Mouse (Mus musculus) CH12.LX (cell line): Measurements from ENCODE around the gene Bcl2l11. TPM values are rescaled to one million over a fixed set of nuclear protein-coding genes. Genes with fewer than 3 reads are reported as not detected.

ENCODE experiments used
- DNase-seq: peaks from one replicate; pipeline ENCODE4 v3.0.0-alpha.2; 2013; ENCODE audit errors: extremely low read depth
- H3K27ac ChIP-seq: 2 replicates; pipeline ENCODE4 v1.5.1; 2012; ENCODE audit warnings: low read depth, mild to moderate bottlenecking, control low read depth, moderate library complexity; ENCODE audit not compliant: insufficient read depth
- H3K27me3 ChIP-seq: replicated peaks from 2 replicates; pipeline ENCODE3; 2012; ENCODE audit warnings: inconsistent platforms
- H3K36me3 ChIP-seq, 2 experiments: replicated peaks in 1 of 2; 2 replicates each; pipeline versions ENCODE3 to v1.6.1; 2012; ENCODE audit warnings: inconsistent platforms in 1 of 2, low read length in 1 of 2, mild to moderate bottlenecking in 1 of 2, mixed read lengths in 1 of 2, moderate library complexity in 1 of 2; ENCODE audit not compliant: control insufficient read depth in 1 of 2, insufficient read depth in 1 of 2
- H3K4me1 ChIP-seq, 2 experiments: 2 replicates each; pipeline ENCODE4 v1.6.1; 2012; ENCODE audit warnings: inconsistent platforms in 1 of 2, moderate library complexity in 1 of 2; ENCODE audit not compliant: insufficient read depth in 2 of 2, control insufficient read depth in 1 of 2
- H3K4me2 ChIP-seq: 2 replicates; pipeline ENCODE4 v1.6.1; 2012; ENCODE audit warnings: low read depth, mild to moderate bottlenecking, control low read depth; ENCODE audit not compliant: poor library complexity, insufficient read depth, severe bottlenecking
- H3K4me3 ChIP-seq, 3 experiments: fragments of 150-350 bp in 1 of 3; sonication (generic) in 1 of 3; replicated peaks in 1 of 3; 2 replicates each; pipeline versions ENCODE3 to v1.5.1; 2011 to 2012; ENCODE audit warnings: low read depth in 2 of 3, low read length in 2 of 3, mild to moderate bottlenecking in 2 of 3, moderate library complexity in 2 of 3, control low read depth in 1 of 3, improper control_type of control experiment in 1 of 3, inconsistent platforms in 1 of 3, mixed read lengths in 1 of 3; ENCODE audit not compliant: poor library complexity in 1 of 3
- H3K79me2 ChIP-seq: replicated peaks from 2 replicates; pipeline ENCODE4 v1.6.1; 2012; ENCODE audit warnings: mild to moderate bottlenecking, moderate library complexity; ENCODE audit not compliant: control insufficient read depth, poor library complexity, insufficient read depth, severe bottlenecking; ENCODE audit errors: extremely low read depth
- H3K9ac ChIP-seq: 2 replicates; pipeline ENCODE4 v1.6.1; 2012; ENCODE audit warnings: low read depth, mild to moderate bottlenecking, control low read depth, moderate library complexity; ENCODE audit not compliant: insufficient read depth
- H3K9me3 ChIP-seq: replicated peaks from 2 replicates; pipeline ENCODE3; 2012; ENCODE audit warnings: low read length, inconsistent platforms, mixed read lengths
- BHLHE40 ChIP-seq: IDR thresholded peaks from 2 replicates; pipeline ENCODE4 v1.6.1; 2011; ENCODE audit warnings: mild to moderate bottlenecking, low read depth, low read length, improper control_type of control experiment
- CHD1 ChIP-seq: IDR thresholded peaks from 2 replicates; pipeline ENCODE4 v1.6.1; 2012; ENCODE audit warnings: low read depth, low read length, improper control_type of control experiment, inconsistent platforms
- CHD2 ChIP-seq: IDR thresholded peaks from 2 replicates; pipeline ENCODE4 v1.6.1; 2011; ENCODE audit warnings: low read length, improper control_type of control experiment
- CTCF ChIP-seq, 2 experiments: IDR thresholded peaks in 1 of 2; conservative IDR thresholded peaks in 1 of 2; 2 replicates each; pipeline ENCODE4 v1.5.1; 2011 to 2012; ENCODE audit warnings: low read depth in 2 of 2, low read length in 2 of 2, improper control_type of control experiment in 1 of 2, inconsistent platforms in 1 of 2, mild to moderate bottlenecking in 1 of 2, moderate library complexity in 1 of 2
- ELF1 ChIP-seq: IDR thresholded peaks from 2 replicates; pipeline ENCODE4 v1.6.1; 2014; ENCODE audit warnings: low read depth, mild to moderate bottlenecking, inconsistent platforms, low read length, improper control_type of control experiment
- EP300 ChIP-seq: IDR thresholded peaks from 2 replicates; pipeline ENCODE4 v1.6.1; 2011; ENCODE audit warnings: low read length, improper control_type of control experiment
- ETS1 ChIP-seq: conservative IDR thresholded peaks from 2 replicates; pipeline ENCODE4 v1.6.1; 2012; ENCODE audit warnings: low read depth, mild to moderate bottlenecking, inconsistent platforms, low read length, improper control_type of control experiment, moderate library complexity
- GABPA ChIP-seq: IDR thresholded peaks from 2 replicates; pipeline ENCODE4 v1.6.1; 2012; ENCODE audit warnings: low read depth, low read length, improper control_type of control experiment, inconsistent platforms; ENCODE audit not compliant: insufficient replicate concordance
- HCFC1 ChIP-seq: IDR thresholded peaks from 2 replicates; pipeline ENCODE4 v1.6.1; 2012; ENCODE audit warnings: low read depth, mild to moderate bottlenecking, inconsistent platforms, low read length, improper control_type of control experiment
- IRF4 ChIP-seq: IDR thresholded peaks from 2 replicates; pipeline ENCODE4 v1.6.1; 2014; ENCODE audit warnings: low read depth, mild to moderate bottlenecking, inconsistent platforms, low read length, improper control_type of control experiment
- JUN ChIP-seq: IDR thresholded peaks from 2 replicates; pipeline ENCODE4 v1.6.1; 2011; ENCODE audit warnings: low read depth, mild to moderate bottlenecking, low read length, improper control_type of control experiment, moderate library complexity; ENCODE audit not compliant: insufficient read depth
- JUND ChIP-seq: conservative IDR thresholded peaks from 2 replicates; pipeline ENCODE4 v1.6.1; 2011; ENCODE audit warnings: low read depth, low read length, improper control_type of control experiment
- KAT2A ChIP-seq: IDR thresholded peaks from 2 replicates; pipeline ENCODE4 v1.6.1; 2012; ENCODE audit warnings: low read length, improper control_type of control experiment, inconsistent platforms; ENCODE audit not compliant: insufficient replicate concordance
- MAFK ChIP-seq: IDR thresholded peaks from 2 replicates; pipeline ENCODE4 v1.6.1; 2011; ENCODE audit warnings: low read length, improper control_type of control experiment; ENCODE audit not compliant: insufficient replicate concordance
- MAX ChIP-seq: IDR thresholded peaks from 2 replicates; pipeline ENCODE4 v1.6.1; 2011; ENCODE audit warnings: low read length, improper control_type of control experiment
- MAZ ChIP-seq: IDR thresholded peaks from 2 replicates; pipeline ENCODE4 v1.6.1; 2012; ENCODE audit warnings: low read depth, mild to moderate bottlenecking, inconsistent platforms, low read length, improper control_type of control experiment, moderate library complexity
- MEF2A ChIP-seq: IDR thresholded peaks from 2 replicates; pipeline ENCODE4 v1.6.1; 2014; ENCODE audit warnings: low read depth, mild to moderate bottlenecking, inconsistent platforms, low read length, improper control_type of control experiment, borderline replicate concordance
- MXI1 ChIP-seq: IDR thresholded peaks from 2 replicates; pipeline ENCODE4 v1.6.1; 2011; ENCODE audit warnings: mild to moderate bottlenecking, low read depth, low read length, improper control_type of control experiment
- MYC ChIP-seq: IDR thresholded peaks from 2 replicates; pipeline ENCODE4 v1.6.1; 2011; ENCODE audit warnings: low read depth, mild to moderate bottlenecking, improper control_type of control experiment, low read length
- NELFE ChIP-seq: IDR thresholded peaks from 2 replicates; pipeline ENCODE4 v1.6.1; 2011; ENCODE audit warnings: low read depth, low read length, improper control_type of control experiment
- NRF1 ChIP-seq: IDR thresholded peaks from 2 replicates; pipeline ENCODE4 v1.6.1; 2014; ENCODE audit warnings: low read depth, mild to moderate bottlenecking, inconsistent platforms, low read length, improper control_type of control experiment, moderate library complexity
- PAX5 ChIP-seq: IDR thresholded peaks from 2 replicates; pipeline ENCODE4 v1.6.1; 2012; ENCODE audit warnings: low read length, inconsistent platforms, mixed read lengths
- POLR2A ChIP-seq: IDR thresholded peaks from 2 replicates; pipeline ENCODE4 v1.6.1; 2011; ENCODE audit warnings: low read depth, mild to moderate bottlenecking, improper control_type of control experiment, low read length
- POLR2AphosphoS2 ChIP-seq: IDR thresholded peaks from 2 replicates; pipeline ENCODE4 v1.6.1; 2011; ENCODE audit warnings: low read depth, low read length, improper control_type of control experiment
- RAD21 ChIP-seq: IDR thresholded peaks from 2 replicates; pipeline ENCODE4 v1.6.1; 2011; ENCODE audit warnings: low read depth, mild to moderate bottlenecking, low read length, improper control_type of control experiment, moderate library complexity
- RCOR1 ChIP-seq: conservative IDR thresholded peaks from 2 replicates; pipeline ENCODE4 v1.6.1; 2012; ENCODE audit warnings: low read depth, mild to moderate bottlenecking, inconsistent platforms, low read length, improper control_type of control experiment
- SIN3A ChIP-seq: IDR thresholded peaks from 2 replicates; pipeline ENCODE4 v1.6.1; 2012; ENCODE audit warnings: low read length, improper control_type of control experiment, inconsistent platforms
- SMC3 ChIP-seq: IDR thresholded peaks from 2 replicates; pipeline ENCODE4 v1.6.1; 2011; ENCODE audit warnings: low read depth, low read length, improper control_type of control experiment
- TBP ChIP-seq: conservative IDR thresholded peaks from 2 replicates; pipeline ENCODE4 v1.6.1; 2011; ENCODE audit warnings: low read depth, low read length, improper control_type of control experiment
- TCF12 ChIP-seq: IDR thresholded peaks from 2 replicates; pipeline ENCODE4 v1.6.1; 2014; ENCODE audit warnings: low read depth, mild to moderate bottlenecking, inconsistent platforms, low read length, improper control_type of control experiment
- UBTF ChIP-seq: IDR thresholded peaks from 2 replicates; pipeline ENCODE4 v1.6.1; 2012; ENCODE audit warnings: low read depth, mild to moderate bottlenecking, inconsistent platforms, low read length, improper control_type of control experiment, moderate library complexity
- USF1 ChIP-seq: IDR thresholded peaks from 2 replicates; pipeline ENCODE4 v1.6.1; 2014; ENCODE audit warnings: low read depth, mild to moderate bottlenecking, inconsistent platforms, low read length, improper control_type of control experiment
- USF2 ChIP-seq: conservative IDR thresholded peaks from 2 replicates; pipeline ENCODE4 v1.6.1; 2011; ENCODE audit warnings: low read depth, low read length, improper control_type of control experiment
- ZC3H11A ChIP-seq: IDR thresholded peaks from 2 replicates; pipeline ENCODE4 v1.6.1; 2012; ENCODE audit warnings: low read depth, mild to moderate bottlenecking, inconsistent platforms, low read length, improper control_type of control experiment
- ZKSCAN1 ChIP-seq: IDR thresholded peaks from 2 replicates; pipeline ENCODE4 v1.6.1; 2012; ENCODE audit warnings: low read depth, inconsistent platforms, low read length, improper control_type of control experiment, borderline replicate concordance
- ZMIZ1 ChIP-seq: IDR thresholded peaks from 2 replicates; pipeline ENCODE4 v1.6.1; 2012; ENCODE audit warnings: low read depth, mild to moderate bottlenecking, inconsistent platforms, low read length, improper control_type of control experiment
- ZNF384 ChIP-seq: IDR thresholded peaks from 2 replicates; pipeline ENCODE4 v1.6.1; 2012; ENCODE audit warnings: low read depth, low read length, improper control_type of control experiment, inconsistent platforms
- dilution Hi-C: fragments of 300-500 bp; cut with MboI; formaldehyde crosslinking; loops from 2 replicates; pipeline ENCODE4 v1.14.3; 2020; ENCODE audit warnings: low sequenced_read_pairs; ENCODE audit not compliant: extremely low pct_unique_long_range_greater_than_20kb, extremely low pct_ligation_motif_present
- in situ Hi-C: fragments of 300-500 bp; cut with MboI; formaldehyde crosslinking; loops from 3 replicates; pipeline ENCODE4 v1.14.3; 2019; ENCODE audit warnings: low sequenced_read_pairs, low pct_ligation_motif_present, low pct_unique_long_range_greater_than_20kb, mixed read lengths
- polyA plus RNA-seq: library from polyadenylated mRNA; unstranded; fragments of >175 nt; gene quantifications from 2 replicates; pipeline ENCODE4 v1.2.1, GENCODE M21; 2012; ENCODE audit warnings: low read depth; ENCODE audit not compliant: insufficient read length
- total RNA-seq, 2 experiments: library from RNA; depleted of rRNA; stranded (reverse); fragments of 300-350 nt in 1 of 2; fragments of >200 nt in 1 of 2; gene quantifications; 2 replicates each; pipeline ENCODE4 v1.2.3; 2012 to 2014

The Bcl2l11 gene
- total RNA-seq (2012; rRNA removed), result 7.8 and 9.9 TPM in 2 replicates
- total RNA-seq (2014; rRNA removed), result 10.2 and 11.6 TPM in 2 replicates
- polyA plus RNA-seq, result 18.4 and 24.6 TPM in 2 replicates

- H3K79me2 ChIP-seq, result no peaks in the 10 kb centered on the region
- H3K4me1 ChIP-seq, result peaks cover 0 to 20% of the 10 kb centered on the region in 2 experiments; a peak in 2 of 4 replicates
- H3K36me3 ChIP-seq, result peaks cover 6 to 25% of the 10 kb centered on the region in 2 experiments
- peak within 1 kb of the TSS; percentile 62 for H3K9ac ChIP-seq
- dilution Hi-C loops (no loop called here), in situ Hi-C loops (no loop called here)
- no peaks in the 10 kb centered on the region for H3K27me3 ChIP-seq
- peak within 1 kb of the TSS; percentile 49 for H3K27ac ChIP-seq
- H3K4me2 ChIP-seq, result peak within 1 kb of the TSS; percentile 58
- peaks cover 13% of the 10 kb centered on the region for H3K9me3 ChIP-seq
- H3K4me3 ChIP-seq, result peak within 1 kb of the TSS; percentile 79 to 86 (median 83)
- DNase-seq, result peak; percentile 91
- TF ChIP-seq MAZ, result peak; percentile 91; the same call in 1 of the 2 replicates
- TF ChIP-seq CHD1, result no peak
- TF ChIP-seq ETS1, result peak; percentile 49
- TF ChIP-seq RAD21, result peak; percentile 76
- peak; percentile 95 for TF ChIP-seq UBTF
- TF ChIP-seq TBP, result peak; percentile 92
- peak; percentile 99 for TF ChIP-seq TCF12
- 0 out of 2 replicates have a peak, but pooled peaks have one; percentile 33 for TF ChIP-seq KAT2A
- TF ChIP-seq PAX5, result no peak
- TF ChIP-seq HCFC1, result no peak; the same call in 1 of the 2 replicates
- TF ChIP-seq ZKSCAN1, result no peak
- TF ChIP-seq MYC, result peak; percentile 19; the same call in 1 of the 2 replicates
- TF ChIP-seq NELFE, result peak; percentile 93
- TF ChIP-seq POLR2AphosphoS2, result peak; percentile 73; the same call in 1 of the 2 replicates
- peak; percentile 81 for TF ChIP-seq SMC3
- peak; percentile 25 for TF ChIP-seq ZC3H11A
- no peak for TF ChIP-seq JUND
- TF ChIP-seq RCOR1, result no peak
- no peak for TF ChIP-seq ZNF384
- TF ChIP-seq MAX, result peak; percentile 36; the same call in 1 of the 2 replicates
- no peak for TF ChIP-seq USF1
- peak; percentile 46 for TF ChIP-seq MXI1
- TF ChIP-seq ELF1, result peak; percentile 81
- peak in 1 of 2 experiments; percentile 72; a peak in 2 of 4 replicates for TF ChIP-seq CTCF (conservative IDR thresholded peaks at IDR 0.05 in 1 of 2, IDR thresholded peaks at IDR 0.05 in 1 of 2; ENCODE audit: low read depth in 2 of 2, low read length in 2 of 2)
- peak; percentile 24; the same call in 1 of the 2 replicates for TF ChIP-seq EP300
- TF ChIP-seq MEF2A, result peak; percentile 53
- no peak for TF ChIP-seq USF2
- TF ChIP-seq MAFK, result no peak
- TF ChIP-seq CHD2, result peak; percentile 87
- TF ChIP-seq IRF4, result peak; percentile 62
- TF ChIP-seq SIN3A, result peak; percentile 88
- TF ChIP-seq GABPA, result no peak
- no peak for TF ChIP-seq JUN
- TF ChIP-seq ZMIZ1, result peak; percentile 94
- TF ChIP-seq NRF1, result 0 out of 2 replicates have a peak, but pooled peaks have one; percentile 28
- peak; percentile 94 for TF ChIP-seq POLR2A
- peak; percentile 89 for TF ChIP-seq BHLHE40
These were observed at the start of gene Bcl2l11 for GRCm38 (mm10) chr2:128125635-128126470. TSS of gene Bcl2l11 (plus strand) at chr2:128126038.
